Mouse (Mus musculus) thymus, adult 2 months (tissue): ENCODE results near the gene Dnajc28.

Experiments used
- CTCF ChIP-seq: fragments of 200-500 bp; IDR thresholded peaks from 2 replicates; pipeline ENCODE4 v1.5.1; 2012; ENCODE audit warnings: mild to moderate bottlenecking, control low read depth, low read length, moderate library complexity, borderline replicate concordance; ENCODE audit not compliant: control insufficient read depth, poor library complexity, insufficient read depth; ENCODE audit errors: extremely low read depth
- POLR2A ChIP-seq: fragments of 200-500 bp; IDR thresholded peaks from 2 replicates; pipeline ENCODE4 v1.6.1; 2012; ENCODE audit warnings: mild to moderate bottlenecking, low read length, control low read depth, moderate library complexity; ENCODE audit not compliant: control insufficient read depth, poor library complexity, insufficient read depth; ENCODE audit errors: extremely low read depth

DNA sequence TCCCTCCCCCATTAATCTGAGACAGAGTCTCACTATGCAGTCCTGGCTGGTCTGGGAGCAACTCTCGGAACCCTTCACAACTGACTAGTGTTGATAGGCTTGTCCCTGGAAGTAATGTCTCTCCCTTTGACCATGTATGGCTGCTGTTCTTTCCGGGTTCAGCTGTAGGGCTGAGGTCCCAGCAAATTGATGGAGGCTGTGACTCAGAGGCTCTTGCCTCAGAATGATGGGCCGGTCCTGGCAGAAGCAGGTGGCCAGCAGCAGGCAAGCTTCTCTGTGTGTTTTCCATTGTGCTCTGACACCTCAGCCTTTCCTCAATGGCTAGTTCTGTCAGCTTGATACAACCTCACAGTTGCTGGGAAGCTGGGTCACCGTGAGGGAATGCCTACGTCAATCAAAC, 6.3 kb downstream of the Dnajc28 start:
- no peak for TF ChIP-seq CTCF
- TF ChIP-seq POLR2A = no peak
